Mouse (Mus musculus): ENCODE data around the gene Dusp22.

DNA sequence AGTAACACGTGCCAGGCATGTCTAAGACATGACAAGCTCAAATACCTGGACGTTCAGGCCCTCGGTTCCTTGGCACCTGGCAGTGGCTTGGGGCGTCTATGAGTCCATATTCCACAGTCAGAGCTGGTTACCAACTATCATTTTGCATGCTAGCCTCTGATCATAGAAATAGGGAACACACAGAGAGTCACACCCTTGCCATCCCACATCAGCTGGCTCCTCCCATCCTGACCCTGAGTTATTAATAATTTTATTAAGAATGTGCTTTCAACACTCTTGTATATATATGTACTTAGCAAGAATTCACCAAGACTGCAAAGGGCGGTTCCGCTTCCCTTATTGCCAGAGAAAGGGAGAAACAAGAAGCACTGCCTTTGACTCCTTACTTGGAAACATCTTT is 54.8 kb downstream of the Dusp22 start:
- no peak for TF ChIP-seq CTCF (IDR thresholded peaks at IDR 0.05; ENCODE audit: low read depth)
- no peak for TF ChIP-seq EP300 (IDR thresholded peaks at IDR 0.05; ENCODE audit: low read depth)
